Mouse (Mus musculus): ENCODE data around the gene Erg28. TPM values are rescaled to one million over a fixed set of nuclear protein-coding genes. Genes with fewer than 3 reads are reported as not detected.

Erg28 gene
- 22.3 TPM for total RNA-seq (2023)

DNA sequence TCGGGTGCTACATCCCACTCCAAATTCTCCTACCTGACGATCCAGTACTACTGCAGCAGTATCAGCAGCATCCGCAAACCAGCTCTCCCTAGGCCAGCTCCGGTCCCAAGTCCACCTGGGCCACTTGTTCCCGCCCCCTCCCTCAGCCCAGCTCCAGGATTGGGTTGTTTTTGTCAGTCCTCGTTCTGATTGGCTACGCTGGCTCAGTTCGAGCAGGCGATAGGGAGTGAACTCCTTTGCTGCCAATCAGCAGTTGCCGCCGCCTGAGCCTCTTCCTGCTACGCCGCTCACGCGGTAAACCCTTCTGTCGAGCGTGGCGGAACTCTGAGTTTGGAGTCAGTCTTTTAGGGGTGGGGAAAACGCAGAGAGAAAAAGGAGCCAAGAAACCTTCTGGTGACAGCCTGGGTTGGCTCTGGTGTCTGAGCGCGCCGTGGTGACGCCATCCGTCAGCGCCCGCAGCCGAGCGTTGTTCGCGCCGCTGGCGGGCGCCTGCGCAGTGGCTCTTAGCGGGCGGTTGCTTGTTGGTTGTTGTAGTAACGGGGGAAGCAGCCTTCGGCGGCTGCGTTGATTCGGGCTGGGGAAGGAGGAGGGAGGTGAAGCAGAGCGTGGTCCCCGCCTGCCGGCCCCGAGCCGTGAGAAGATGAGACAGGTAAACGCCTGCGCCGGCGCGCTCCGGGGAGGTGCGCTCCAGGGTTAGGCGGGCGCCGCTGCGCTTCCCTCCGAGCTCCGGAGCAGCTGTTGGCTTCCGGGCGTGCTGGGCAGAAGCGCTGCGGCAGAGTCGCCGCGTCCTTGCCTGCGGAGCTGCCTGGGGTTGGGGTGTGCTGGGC lies at the start of gene Erg28, which contains the start of gene Ttll5:
Gene Erg28, minus strand, starts transcription at position 113 of the 827 bp plus-strand sequence.
Gene Ttll5, plus strand, starts transcription at position 222 of the 827 bp plus-strand sequence.

Other genes with a start within 250 kb of the Erg28 start
- 2.2 TPM for gene Jdp2, start 225.5 kb downstream of the Erg28 start, total RNA-seq (2023)
- gene Batf, start 137.9 kb downstream of the Erg28 start, total RNA-seq (2023): 46.1 TPM
- not detected for gene Flvcr2, start 78.0 kb downstream of the Erg28 start, total RNA-seq (2023)
- gene Ttll5, start 109 bp upstream of the Erg28 start, total RNA-seq (2023): 29.5 TPM